Mouse (Mus musculus) adrenal gland, postnatal 25 days (tissue): ENCODE data around the gene Foxf1. TPM values are rescaled to one million over a fixed set of nuclear protein-coding genes. Genes with fewer than 3 reads are reported as not detected.

Experiments used
- DNase-seq: peaks from one replicate; pipeline ENCODE4 v3.0.0; 2021; ENCODE audit warnings: mixed read lengths
- microRNA-seq, 2 experiments: library from miRNA; unstranded; fragments of <30 nt; microRNA quantifications; one replicate each; pipeline ENCODE4 v1.2.0; 2021
- total RNA-seq: library from RNA; stranded (reverse); gene quantifications from 2 replicates; pipeline ENCODE4 v1.2.3, GENCODE M21; 2021

Foxf1 gene
- total RNA-seq, 1 experiment from 2014 or later, result 0.43 TPM

DNA sequence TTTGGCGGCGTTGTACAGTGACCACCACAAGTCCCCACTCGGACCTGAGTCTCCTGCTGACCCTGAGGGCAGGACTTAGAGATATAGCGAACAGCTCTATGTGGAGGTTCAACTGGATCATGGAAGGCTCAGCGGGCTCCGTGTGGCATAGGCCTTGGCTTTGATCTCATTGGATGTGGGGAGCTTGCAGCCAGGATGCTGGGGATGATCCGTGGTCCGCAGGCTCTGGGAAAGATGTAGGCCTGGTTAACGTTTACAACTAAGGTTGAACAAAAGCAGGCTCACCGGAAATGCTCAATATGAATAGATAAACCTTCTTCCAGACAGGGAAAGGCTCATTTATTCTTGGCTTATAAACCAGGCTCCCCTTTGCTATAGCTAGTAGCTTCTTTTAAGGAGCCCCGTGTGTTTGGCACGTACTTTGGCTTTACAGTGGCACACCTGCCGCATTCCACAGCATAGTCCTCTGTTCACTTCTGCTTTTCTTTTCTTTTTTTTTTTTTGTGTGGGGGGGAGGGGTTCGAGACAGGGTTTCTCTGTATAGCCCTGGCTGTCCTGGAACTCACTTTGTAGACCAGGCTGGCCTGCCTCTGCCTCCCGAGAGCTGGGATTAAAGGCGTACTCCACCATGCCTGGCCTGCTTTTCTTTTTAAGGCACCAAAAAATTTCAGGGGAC lies 45.2 kb downstream of the Foxf1 start:
- DNase-seq, result no peak

DNA sequence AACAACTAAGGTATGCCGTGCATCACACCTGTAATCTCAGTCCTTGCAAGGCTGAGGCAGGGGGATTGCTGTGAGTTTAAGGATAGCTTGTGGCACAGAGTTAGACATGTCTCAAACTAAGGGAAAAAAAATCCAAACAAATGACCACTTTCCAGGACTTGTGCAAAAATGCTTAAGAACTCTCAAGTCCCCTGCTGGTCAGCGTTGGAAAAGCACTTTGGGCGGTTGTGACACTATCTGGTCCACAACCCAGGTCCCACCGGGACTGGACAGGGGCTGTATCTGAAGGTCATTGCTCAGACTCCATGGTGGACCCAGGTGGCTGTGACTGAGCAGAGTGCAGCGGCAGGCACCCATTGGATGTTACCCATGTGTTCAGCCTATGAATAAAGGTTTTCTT lies 46.3 kb downstream of the Foxf1 start:
- DNase-seq, result no peak

DNA sequence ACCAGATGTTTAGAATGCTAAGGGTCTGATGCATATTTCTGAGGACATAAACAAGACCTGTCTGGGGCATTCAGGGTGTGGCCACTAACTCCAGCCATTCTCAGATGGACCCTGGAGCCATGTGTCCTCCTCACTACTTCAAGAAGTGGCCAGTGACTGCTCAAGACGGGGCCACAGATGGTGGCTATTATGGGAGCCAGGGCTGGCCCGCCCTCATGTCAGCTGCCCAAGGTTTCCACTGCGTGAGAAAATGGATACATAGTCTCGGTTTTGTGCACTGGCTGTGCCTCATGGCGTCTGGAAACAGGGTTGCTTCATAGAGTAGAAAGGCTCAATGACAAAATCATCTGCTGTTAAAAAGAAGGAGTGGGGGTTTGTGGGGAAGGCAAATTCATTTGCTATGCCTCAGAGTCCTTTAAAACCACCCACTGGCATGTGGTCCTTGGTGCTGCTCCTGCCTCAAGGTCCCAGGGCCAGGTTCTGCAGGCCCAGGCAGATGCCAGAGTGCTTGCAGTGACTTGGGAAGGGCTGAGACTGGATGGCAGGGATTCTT lies 48.9 kb downstream of the Foxf1 start:
- DNase-seq, result no peak

DNA sequence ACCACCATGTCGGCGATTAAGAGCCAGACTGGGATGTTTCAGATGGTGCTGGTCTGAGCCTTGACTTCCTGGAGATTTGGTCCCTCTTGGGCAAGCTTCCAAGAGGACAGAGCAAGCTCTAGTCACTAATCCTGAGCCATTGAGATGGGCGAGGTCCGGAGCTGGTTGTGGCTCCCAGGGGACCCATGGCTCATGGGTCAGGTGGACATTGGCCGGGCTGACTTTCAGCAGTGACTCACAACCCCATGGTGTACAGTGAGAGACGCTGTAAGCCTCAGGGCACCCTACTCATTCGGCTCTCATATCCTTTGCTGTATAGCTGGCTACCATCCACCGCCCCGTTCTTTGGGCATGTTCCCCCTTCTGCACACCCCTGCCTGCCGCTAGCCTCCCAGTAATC lies 49.9 kb downstream of the Foxf1 start:
- no peak for DNase-seq

DNA sequence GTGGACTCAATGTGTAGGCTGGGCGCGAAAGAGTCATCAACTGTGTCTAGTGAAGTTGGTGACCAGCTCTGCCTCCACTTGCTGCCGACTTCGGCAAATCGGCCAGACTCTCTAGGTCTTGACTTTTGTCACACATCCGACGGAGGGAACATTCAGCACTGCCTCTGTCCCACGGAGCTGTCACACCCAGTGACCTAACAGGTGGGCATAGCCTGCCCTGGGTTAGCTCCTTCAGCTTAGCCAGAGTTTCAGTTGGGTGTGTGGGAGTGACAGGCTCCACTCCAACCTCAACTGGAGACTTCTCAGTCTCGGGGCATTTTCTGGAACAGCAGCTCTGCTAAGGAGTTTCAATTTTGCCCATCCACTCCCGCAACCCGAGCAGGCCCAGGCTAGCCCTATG lies 50.3 kb downstream of the Foxf1 start:
- no peak for DNase-seq

DNA sequence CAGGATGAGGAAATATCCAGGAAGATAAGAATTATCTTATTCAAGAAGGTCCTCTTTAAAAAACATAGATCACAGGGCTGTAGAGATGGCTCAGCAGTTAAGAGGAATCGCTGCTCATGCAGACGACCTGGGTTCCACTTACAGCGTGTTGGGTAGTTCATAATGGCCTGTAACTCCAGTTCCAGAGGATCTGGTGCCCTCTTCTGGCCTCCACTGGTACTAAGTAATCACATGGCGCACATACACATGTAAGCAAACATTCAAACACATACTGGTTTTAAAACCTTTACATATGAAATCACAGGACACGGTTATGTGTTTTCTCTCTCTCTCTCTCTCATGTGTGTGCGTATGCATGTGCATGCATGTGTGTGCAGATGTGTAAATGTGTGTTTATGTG lies 52.7 kb downstream of the Foxf1 start:
- DNase-seq, result no peak

Small RNAs within 50 kb of the gene (microRNA-seq; reads per million reads assigned to microRNA genes)
- 0 reads per million in 2 experiments for gene Gm27530

Other genes with a start within 250 kb of the Foxf1 start
- 31.1 and 44.8 TPM in 2 replicates for gene Mthfsd, start 24.0 kb downstream of the Foxf1 start, total RNA-seq
- 2.7 and 3.6 TPM in 2 replicates for gene Foxc2, start 31.8 kb downstream of the Foxf1 start, total RNA-seq
- gene Foxl1, start 43.6 kb downstream of the Foxf1 start, total RNA-seq, result 0.27 and 0.33 TPM in 2 replicates